Mouse (Mus musculus) ES-E14 (cell line): Measurements from ENCODE around the gene Abcg4. TPM values are rescaled to one million over a fixed set of nuclear protein-coding genes. Genes with fewer than 3 reads are reported as not detected.
"Not testable (repeated sequence)": the region's sequence is repeated elsewhere in the genome, so short reads cannot be mapped to it uniquely, and the experiment has no call there.

Experiments used
- DNase-seq: peaks from one replicate; pipeline ENCODE4 v3.0.0-alpha.2; 2013; ENCODE audit warnings: low read depth, low spot score
- H3K27ac ChIP-seq: 2 replicates; pipeline ENCODE4 v1.5.1; 2012; ENCODE audit warnings: low read depth, mild to moderate bottlenecking, low read length, moderate library complexity, mixed read lengths; ENCODE audit not compliant: poor library complexity, insufficient read depth, severe bottlenecking
- H3K36me3 ChIP-seq: 2 replicates; pipeline ENCODE4 v1.6.1; 2012; ENCODE audit warnings: mild to moderate bottlenecking, low read length, moderate library complexity, mixed read lengths; ENCODE audit not compliant: control insufficient read depth, poor library complexity, insufficient read depth, severe bottlenecking
- H3K4me1 ChIP-seq, 2 experiments: fragments of 150-350 bp in 1 of 2; sonication (generic) in 1 of 2; 2 replicates each; pipeline ENCODE4 v1.6.1; 2012; ENCODE audit warnings: low read length in 2 of 2, mild to moderate bottlenecking in 1 of 2, mixed read lengths in 1 of 2; ENCODE audit not compliant: control insufficient read depth in 2 of 2, insufficient read depth in 2 of 2, poor library complexity in 1 of 2
- H3K4me3 ChIP-seq, 2 experiments: fragments of 150-350 bp in 1 of 2; sonication (generic) in 1 of 2; 2 replicates each; pipeline ENCODE4 v1.5.1; 2012; ENCODE audit warnings: low read length in 2 of 2, low read depth in 1 of 2, mild to moderate bottlenecking in 1 of 2, mixed read lengths in 1 of 2; ENCODE audit not compliant: insufficient read depth in 1 of 2, poor library complexity in 1 of 2, severe bottlenecking in 1 of 2
- H3K9ac ChIP-seq: 2 replicates; pipeline ENCODE4 v1.6.1; 2012; ENCODE audit warnings: low read depth, mild to moderate bottlenecking, low read length, mixed read lengths; ENCODE audit not compliant: poor library complexity, insufficient read depth, severe bottlenecking
- H3K9me3 ChIP-seq: fragments of 150-350 bp; sonication (generic); 2 replicates; pipeline ENCODE4 v1.6.1; 2012; ENCODE audit warnings: low read depth, mild to moderate bottlenecking, low read length; ENCODE audit not compliant: control insufficient read depth, insufficient read depth
- CHD2 ChIP-seq: IDR thresholded peaks from 2 replicates; pipeline ENCODE4 v1.6.1; 2014; ENCODE audit warnings: mild to moderate bottlenecking, low read depth, low read length, inconsistent platforms
- HCFC1 ChIP-seq: IDR thresholded peaks from 2 replicates; pipeline ENCODE4 v1.6.1; 2012; ENCODE audit warnings: low read length, inconsistent platforms, borderline replicate concordance; ENCODE audit not compliant: insufficient read depth
- MAFK ChIP-seq: IDR thresholded peaks from 2 replicates; pipeline ENCODE4 v1.6.1; 2014; ENCODE audit warnings: mild to moderate bottlenecking, low read depth, low read length, inconsistent platforms; ENCODE audit not compliant: insufficient read depth
- ZC3H11A ChIP-seq: IDR thresholded peaks from 2 replicates; pipeline ENCODE4 v1.6.1; 2012; ENCODE audit warnings: low read depth, mild to moderate bottlenecking, inconsistent platforms, low read length, borderline replicate concordance
- ZNF384 ChIP-seq: IDR thresholded peaks from 2 replicates; pipeline ENCODE4 v1.6.1; 2012; ENCODE audit warnings: low read depth, low read length, inconsistent platforms
- in situ Hi-C, 2 experiments: fragments of 600-800 bp; cut with MboI; formaldehyde crosslinking; loops; one replicate each; pipeline ENCODE4 v1.15.1; 2025; ENCODE audit warnings: low sequenced_read_pairs in 2 of 2, inconsistent platforms in 1 of 2; ENCODE audit not compliant: unreplicated experiment in 2 of 2
- total RNA-seq: library from RNA; depleted of rRNA; stranded (reverse); fragments of 300-350 nt; gene quantifications from 2 replicates; pipeline ENCODE4 v1.2.3, GENCODE M21; 2012

Gene Abcg4
- total RNA-seq, 1 experiment, result 0.45 TPM

- peaks cover 5% of the 10 kb centered on the region for H3K36me3 ChIP-seq
- no peak for DNase-seq
- in situ Hi-C loops, result no loop called here
- no peak overlapping the region; the same call in 1 of the 2 replicates for H3K27ac ChIP-seq
- H3K4me1 ChIP-seq, result peaks cover 6 to 21% of the 10 kb centered on the region in 2 experiments
- no peaks in the 10 kb centered on the region for H3K9me3 ChIP-seq
- no peak for TF ChIP-seq ZC3H11A
- no peak for TF ChIP-seq HCFC1
- TF ChIP-seq CHD2, result no peak
- no peak for TF ChIP-seq ZNF384
- TF ChIP-seq MAFK, result no peak
- no peak overlapping the region for H3K4me3 ChIP-seq
- no peak overlapping the region for H3K9ac ChIP-seq
Measured at GRCm38 (mm10) chr9:44306532-44306931, 18.1 kb upstream of the Abcg4 start.

GRCm38 (mm10) chr9:44305466-44306079 is 17.2 kb upstream of the Abcg4 start, which contains the start of gene Hinfp:
Hinfp (minus strand) TSS chr9:44305671.
- TF ChIP-seq MAFK, result no peak
- TF ChIP-seq HCFC1, result peak; percentile 69

GRCm38 (mm10) chr9:44300001-44300400 is 11.6 kb upstream of the Abcg4 start:
- H3K9me3 ChIP-seq, H3K4me1 ChIP-seq, in situ Hi-C loops, DNase-seq, H3K4me3 ChIP-seq, H3K27ac ChIP-seq, H3K9ac ChIP-seq: not testable (repeated sequence)
- H3K36me3 ChIP-seq, result peaks cover 34% of the 10 kb centered on the region

More at GRCm38 (mm10) chr9:44305466-44306079, 17.2 kb upstream of the Abcg4 start, which contains the start of gene Hinfp:
- in situ Hi-C loops, result no loop called here
- DNase-seq, result peak; percentile 99
- H3K36me3 ChIP-seq, result peaks cover 5% of the 10 kb centered on the region
- peak within 1 kb of the TSS; percentile 94 for H3K9ac ChIP-seq
- no peaks in the 10 kb centered on the region for H3K9me3 ChIP-seq
- H3K4me1 ChIP-seq, result peaks cover 6 to 14% of the 10 kb centered on the region in 2 experiments
- peak within 1 kb of the TSS; percentile 87 to 93 for H3K4me3 ChIP-seq
- H3K27ac ChIP-seq, result peak within 1 kb of the TSS; percentile 66

GRCm38 (mm10) chr9:44292490-44292889 is 4.1 kb upstream of the Abcg4 start:
- DNase-seq, result no peak
- in situ Hi-C loops, result no loop called here

GRCm38 (mm10) chr9:44288959-44289291 is 510 bp upstream of the Abcg4 start:
- 0 out of 2 replicates have a peak, but pooled peaks cover 2% of the 10 kb centered on the region for H3K36me3 ChIP-seq
- H3K4me1 ChIP-seq, result peaks cover 0 to 17% of the 10 kb centered on the region in 2 experiments; a peak in 1 of 4 replicates
- in situ Hi-C loops, result no loop called here
- H3K4me3 ChIP-seq, result no peak overlapping the region
- DNase-seq, result no peak
- no peaks in the 10 kb centered on the region for H3K9me3 ChIP-seq
- TF ChIP-seq ZC3H11A (no peak), CHD2 (no peak), HCFC1 (no peak), ZNF384 (no peak), MAFK (no peak)
- no peak overlapping the region for H3K9ac ChIP-seq
- H3K27ac ChIP-seq, result no peak overlapping the region

More at GRCm38 (mm10) chr9:44292490-44292889, 4.1 kb upstream of the Abcg4 start:
- TF ChIP-seq ZNF384 (no peak), ZC3H11A (no peak), MAFK (no peak), CHD2 (no peak), HCFC1 (no peak)
- Histone ChIP-seq H3K4me3 (no peak overlapping the region), H3K9ac (no peak overlapping the region), H3K9me3 (no peaks in the 10 kb centered on the region), H3K4me1 (peaks cover 0 to 9% of the 10 kb centered on the region in 2 experiments; a peak in 1 of 4 replicates), H3K27ac (no peak overlapping the region), H3K36me3 (peaks cover 18% of the 10 kb centered on the region)
